Comparison of ENCODE assay signal across 8 mouse cellular contexts in the genomic region with DNA sequence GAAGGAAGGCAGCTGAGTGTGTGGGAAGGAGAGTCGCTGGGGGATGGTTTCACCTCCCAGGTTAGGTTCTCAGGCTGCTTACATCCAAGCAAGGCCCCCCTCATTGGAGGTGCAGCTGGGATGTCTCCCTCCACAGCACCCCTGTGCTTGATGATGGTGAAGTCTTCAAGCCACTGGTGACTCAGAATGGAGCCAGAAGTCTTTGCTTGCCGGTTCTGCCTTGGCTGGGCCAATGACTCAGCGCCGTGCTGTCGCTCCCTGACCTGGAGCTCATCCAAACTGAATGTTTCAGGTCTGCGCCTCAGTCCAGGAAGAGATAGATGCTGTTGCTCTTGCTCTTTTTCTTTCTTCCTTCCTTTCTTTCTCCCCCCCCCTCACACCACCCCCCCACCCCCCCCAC. TPM values are rescaled to one million over a fixed set of nuclear protein-coding genes. Genes with fewer than 3 reads are reported as not detected.
DNase-seq lines count a peak whose midpoint lies in the region; ATAC-seq and TF ChIP-seq lines count a peak whose summit lies in the region.

No protein-coding gene starts in this region.

- no peak for ATAC-seq in intestine, embryonic 14.5 days (replicated peaks; ENCODE audit: low FRiP score, low TSS enrichment, low read depth)
- ATAC-seq in intestine, embryonic 16.5 days, result no peak

- H3K9me3 ChIP-seq in intestine, embryonic 14.5 days (ENCODE audit: control insufficient read depth, low read length), result no peaks in the 10 kb centered on the region
- H3K9me3 ChIP-seq in intestine, embryonic 16.5 days (ENCODE audit: control insufficient read depth, low read length), result no peaks in the 10 kb centered on the region
- no peaks in the 10 kb centered on the region for H3K9me3 ChIP-seq in ES-E14 (ENCODE audit: control insufficient read depth, insufficient read depth, low read depth, low read length)
- H3K9me3 ChIP-seq in limb, embryonic 10.5 days (replicated peaks), result no peaks in the 10 kb centered on the region

- peak overlapping the region; percentile 22; the same call in 1 of the 2 replicates for H3K27ac ChIP-seq in intestine, embryonic 14.5 days (ENCODE audit: low read depth)
- H3K27ac ChIP-seq in intestine, embryonic 16.5 days (ENCODE audit: low read length), result no peak overlapping the region
- H3K27ac ChIP-seq in ES-E14 (ENCODE audit: insufficient read depth, low read depth, low read length, poor library complexity, severe bottlenecking), result no peak overlapping the region
- H3K27ac ChIP-seq in limb, embryonic 10.5 days, result peak overlapping the region; percentile 74
- 0 out of 2 replicates have a peak overlapping the region, but pooled peaks have one; percentile 4 for H3K27ac ChIP-seq in small intestine, adult 2 months (ENCODE audit: insufficient read depth, low read depth, low read length)

- H3K36me3 ChIP-seq in intestine, embryonic 14.5 days (ENCODE audit: control insufficient read depth, insufficient read depth, low read length), result no peaks in the 10 kb centered on the region
- no peaks in the 10 kb centered on the region for H3K36me3 ChIP-seq in intestine, embryonic 16.5 days (ENCODE audit: control insufficient read depth, insufficient read depth, low read length)
- H3K36me3 ChIP-seq in ES-E14 (ENCODE audit: control insufficient read depth, insufficient read depth, low read length, poor library complexity, severe bottlenecking), result no peaks in the 10 kb centered on the region
- H3K36me3 ChIP-seq in limb, embryonic 10.5 days, result peaks cover 4% of the 10 kb centered on the region; the same call in 1 of the 2 replicates
- no peaks in the 10 kb centered on the region for H3K36me3 ChIP-seq in small intestine, adult 2 months (ENCODE audit: control insufficient read depth, insufficient read depth, low read length)

- H3K4me2 ChIP-seq in intestine, embryonic 14.5 days (ENCODE audit: low read length), result peak overlapping the region; percentile 22; the same call in 1 of the 2 replicates
- H3K4me2 ChIP-seq in intestine, embryonic 16.5 days (ENCODE audit: low read depth, low read length), result no peak overlapping the region

- no peak overlapping the region for H3K4me3 ChIP-seq in intestine, embryonic 14.5 days (ENCODE audit: low read depth, low read length)
- no peak overlapping the region for H3K4me3 ChIP-seq in intestine, embryonic 16.5 days (ENCODE audit: low read length)
- no peak overlapping the region for H3K4me3 ChIP-seq in ES-E14 (ENCODE audit: insufficient read depth in 1 of 2, low read depth in 1 of 2, low read length in 2 of 2, poor library complexity in 1 of 2, severe bottlenecking in 1 of 2)
- no peak overlapping the region for H3K4me3 ChIP-seq in limb, embryonic 10.5 days
- no peak overlapping the region for H3K4me3 ChIP-seq in small intestine, adult 2 months (ENCODE audit: low read depth, low read length)

- H3K9ac ChIP-seq in intestine, embryonic 14.5 days (ENCODE audit: low read length), result no peak overlapping the region
- H3K9ac ChIP-seq in intestine, embryonic 16.5 days (ENCODE audit: low read depth, low read length), result no peak overlapping the region
- H3K9ac ChIP-seq in ES-E14 (ENCODE audit: insufficient read depth, low read depth, low read length, poor library complexity, severe bottlenecking), result 0 out of 2 replicates have a peak overlapping the region, but pooled peaks have one; percentile 2

- in situ Hi-C loops in ES-E14 (cut with MboI; ENCODE audit: low sequenced_read_pairs in 2 of 2, unreplicated experiment in 2 of 2), result no loop called here

- no peak for TF ChIP-seq POLR2A in small intestine, adult 2 months (IDR thresholded peaks at IDR 0.05; ENCODE audit: low read depth, low read length)

- no peak for DNase-seq in intestine, embryonic 14.5 days (ENCODE audit: low spot score)
- no peak for DNase-seq in ES-E14 (ENCODE audit: low read depth, low spot score)
- DNase-seq in cerebellum, adult 11-12 months, result peak; percentile 83
- peak; percentile 81 for DNase-seq in heart, adult 8-10 months (ENCODE audit: low spot score)
- no peak for DNase-seq in limb, embryonic 10.5 days (ENCODE audit: low spot score)
- DNase-seq in retina, postnatal 1 day, result no peak

- WGBS in intestine, embryonic 14.5 days, result 27% methylated on average over 6 of the region's 6 CpGs
- WGBS in intestine, embryonic 16.5 days, result 45% methylated on average over 6 of the region's 6 CpGs
- WGBS in limb, embryonic 10.5 days, result 76% methylated on average over 6 of the region's 6 CpGs
- WGBS in small intestine, adult 2 months, result 14% methylated on average over 6 of the region's 6 CpGs

- peaks cover 73% of the 10 kb centered on the region for H3K4me1 ChIP-seq in intestine, embryonic 14.5 days (replicated peaks; ENCODE audit: control insufficient read depth, insufficient read depth, low read length)
- peaks cover 56% of the 10 kb centered on the region for H3K4me1 ChIP-seq in intestine, embryonic 16.5 days (ENCODE audit: control insufficient read depth, insufficient read depth, low read length)
- H3K4me1 ChIP-seq in ES-E14 (ENCODE audit: control insufficient read depth in 2 of 2, insufficient read depth in 2 of 2, low read length in 2 of 2, poor library complexity in 1 of 2), result peaks cover 4 to 25% of the 10 kb centered on the region in 2 experiments
- H3K4me1 ChIP-seq in limb, embryonic 10.5 days, result peaks cover 81% of the 10 kb centered on the region
- peaks cover 50% of the 10 kb centered on the region for H3K4me1 ChIP-seq in small intestine, adult 2 months (ENCODE audit: control insufficient read depth, insufficient read depth, insufficient read length, low read length)

- TF ChIP-seq CTCF in small intestine, adult 2 months (IDR thresholded peaks at IDR 0.05; ENCODE audit: extremely low read depth, insufficient read length, insufficient replicate concordance, low read depth, low read length), result 0 out of 2 replicates have a peak, but pooled peaks have one; percentile 3

- H3K27me3 ChIP-seq in intestine, embryonic 14.5 days (replicated peaks; ENCODE audit: control insufficient read depth, insufficient read depth, low read length), result no peaks in the 10 kb centered on the region
- no peaks in the 10 kb centered on the region for H3K27me3 ChIP-seq in intestine, embryonic 16.5 days (replicated peaks; ENCODE audit: control insufficient read depth, insufficient read depth, low read length)
- no peaks in the 10 kb centered on the region for H3K27me3 ChIP-seq in limb, embryonic 10.5 days (ENCODE audit: low read depth, poor library complexity, severe bottlenecking)
- H3K27me3 ChIP-seq in small intestine, adult 2 months (ENCODE audit: control insufficient read depth, insufficient read depth, low read length), result no peaks in the 10 kb centered on the region

TF ChIP-seq in ES-E14, 5 proteins besides CTCF, POLR2A, EP300 and RAD21:
- 0 out of 2 replicates have a peak, but pooled peaks have one; percentile 14 for TF ChIP-seq MAFK (IDR thresholded peaks at IDR 0.05; ENCODE audit: insufficient read depth, low read depth, low read length)
- no peak for TF ChIP-seq ZC3H11A (IDR thresholded peaks at IDR 0.05; ENCODE audit: borderline replicate concordance, low read depth, low read length)
- no peak for TF ChIP-seq CHD2 (IDR thresholded peaks at IDR 0.05; ENCODE audit: low read depth, low read length)
- TF ChIP-seq ZNF384 (IDR thresholded peaks at IDR 0.05; ENCODE audit: low read depth, low read length), result no peak
TF ChIP-seq in ES-E14: peak in this region for 1.

RNA-seq across cellular contexts. Expression of gene Bag3, which starts 8.5 kb away (rescaled TPM):
- 13.6 and 15.0 TPM in 2 replicates for polyA plus RNA-seq in intestine, embryonic 14.5 days (2014; fragmentation: Nextera tagmentation; extraction: Ambion mirVana)
- 11.3 and 11.8 TPM in 2 replicates for polyA plus RNA-seq in intestine, embryonic 16.5 days (2015; fragmentation: Nextera tagmentation; extraction: Ambion mirVana)
- total RNA-seq in ES-E14 (2012; rRNA removed), result 6.3 and 13.6 TPM in 2 replicates
- 100 to 1,000 TPM; 281 to 370 (median 342) TPM for total RNA-seq in heart, adult 8-10 months (2022)
- 9.3 TPM in 2 replicates for polyA plus RNA-seq in limb, embryonic 10.5 days (2016; fragmentation: Nextera tagmentation; extraction: Ambion mirVana)
- 25.0 and 32.8 TPM in 2 replicates for polyA plus RNA-seq in small intestine, adult 2 months (2012; rRNA removed)

Comparison
In these comparisons a context has a peak if more than half of its experiments do, and no peak if none do; other contexts are left out.
1. H3K27ac ChIP-seq: peak in intestine, embryonic 14.5 days (single experiment), limb, embryonic 10.5 days (single experiment) and small intestine, adult 2 months (single experiment); none in intestine, embryonic 16.5 days (single experiment) and ES-E14 (single experiment).
2. DNase-seq: peak in cerebellum, adult 11-12 months (single experiment) and heart, adult 8-10 months (single experiment); none in intestine, embryonic 14.5 days (single experiment), ES-E14 (single experiment), limb, embryonic 10.5 days (single experiment) and retina, postnatal 1 day (single experiment).